Mouse (Mus musculus) cerebellum, adult 18-20 months (tissue): Measurements from ENCODE around the gene Ubash3b.

ENCODE experiments used
- DNase-seq, 2 experiments: peaks; one replicate each; pipeline ENCODE4 v3.0.0; 2021

Gene Ubash3b

GRCm38 (mm10) chr9:41049282-41049681 lies 112.2 kb downstream of the Ubash3b start:
- no peak for DNase-seq

- DNase-seq, result no peak
Observed at GRCm38 (mm10) chr9:41048820-41049219, 112.7 kb downstream of the Ubash3b start.

- no peak for DNase-seq
Observed at GRCm38 (mm10) chr9:41048216-41048615, 113.3 kb downstream of the Ubash3b start.

- DNase-seq, result no peak
Observed at GRCm38 (mm10) chr9:41047654-41048053, 113.8 kb downstream of the Ubash3b start.

- DNase-seq, result peak; percentile 94 to 95
Observed at GRCm38 (mm10) chr9:41044626-41045025, 116.9 kb downstream of the Ubash3b start.

- DNase-seq, result peak; percentile 68 to 79
Observed at GRCm38 (mm10) chr9:41043641-41044040, 117.9 kb downstream of the Ubash3b start.

GRCm38 (mm10) chr9:41041404-41041803 lies 120.1 kb downstream of the Ubash3b start:
- DNase-seq, result no peak

- no peak for DNase-seq
Observed at GRCm38 (mm10) chr9:41038150-41038664, 123.3 kb downstream of the Ubash3b start.

- peak in 1 of 2 experiments; percentile 24 for DNase-seq
Observed at GRCm38 (mm10) chr9:41031590-41032489, 129.7 kb downstream of the Ubash3b start.

GRCm38 (mm10) chr9:41029827-41030226 lies 131.7 kb downstream of the Ubash3b start:
- no peak for DNase-seq

- DNase-seq, result peak; percentile 67 to 73
Observed at GRCm38 (mm10) chr9:41028470-41028869, 133.0 kb downstream of the Ubash3b start.

GRCm38 (mm10) chr9:41021690-41022089 lies 139.8 kb downstream of the Ubash3b start:
- DNase-seq, result no peak

GRCm38 (mm10) chr9:41020486-41020885 lies 141.0 kb downstream of the Ubash3b start:
- DNase-seq, result no peak

GRCm38 (mm10) chr9:41014512-41014911 lies 147.0 kb downstream of the Ubash3b start:
- DNase-seq, result no peak

- no peak for DNase-seq
Observed at GRCm38 (mm10) chr9:41012456-41012855, 149.0 kb downstream of the Ubash3b start.

GRCm38 (mm10) chr9:41011512-41012436 lies 149.7 kb downstream of the Ubash3b start:
- no peak for DNase-seq

- no peak for DNase-seq
Observed at GRCm38 (mm10) chr9:41007785-41008184, 153.7 kb downstream of the Ubash3b start.

- no peak for DNase-seq
Observed at GRCm38 (mm10) chr9:41004415-41004814, 157.1 kb downstream of the Ubash3b start, which contains the start of gene Crtam. TSS of gene Crtam (minus strand) at chr9:41004628.

GRCm38 (mm10) chr9:40997116-40997779 lies 164.2 kb downstream of the Ubash3b start:
- no peak for DNase-seq

GRCm38 (mm10) chr9:40994075-40994474 lies 167.4 kb downstream of the Ubash3b start:
- DNase-seq, result no peak

GRCm38 (mm10) chr9:40991511-40991910 lies 170.0 kb downstream of the Ubash3b start:
- no peak for DNase-seq

GRCm38 (mm10) chr9:40989940-40990588 lies 171.4 kb downstream of the Ubash3b start:
- DNase-seq, result peak; percentile 79 to 83
